Mouse (Mus musculus) small intestine, adult 2 months (tissue): ENCODE results near the gene Krt18. TPM values are rescaled to one million over a fixed set of nuclear protein-coding genes. Genes with fewer than 3 reads are reported as not detected.

Experiments used
- H3K27ac ChIP-seq: fragments of 200-500 bp; 2 replicates; pipeline ENCODE4 v1.5.1; 2012; ENCODE audit warnings: low read depth, low read length, control low read depth, inconsistent platforms; ENCODE audit not compliant: insufficient read depth
- H3K27me3 ChIP-seq: fragments of 200-500 bp; 2 replicates; pipeline ENCODE4 v1.6.1; 2012; ENCODE audit warnings: mild to moderate bottlenecking, moderate library complexity, low read length, inconsistent platforms; ENCODE audit not compliant: control insufficient read depth, insufficient read depth
- H3K36me3 ChIP-seq: fragments of 200-500 bp; 2 replicates; pipeline ENCODE4 v1.6.1; 2012; ENCODE audit warnings: mild to moderate bottlenecking, low read length, control low read depth, inconsistent platforms; ENCODE audit not compliant: control insufficient read depth, insufficient read depth
- H3K4me1 ChIP-seq: fragments of 200-500 bp; 2 replicates; pipeline ENCODE4 v1.6.1; 2012; ENCODE audit warnings: low read length, inconsistent platforms, mixed read lengths; ENCODE audit not compliant: control insufficient read depth, insufficient read depth, insufficient read length
- H3K4me3 ChIP-seq: fragments of 200-500 bp; 2 replicates; pipeline ENCODE4 v1.5.1; 2012; ENCODE audit warnings: low read depth, mild to moderate bottlenecking, control low read depth, inconsistent platforms, low read length, moderate library complexity
- CTCF ChIP-seq: fragments of 200-500 bp; IDR thresholded peaks from 2 replicates; pipeline ENCODE4 v1.5.1; 2012; ENCODE audit warnings: low read depth, mild to moderate bottlenecking, control low read depth, inconsistent platforms, low read length, moderate library complexity, mixed read lengths; ENCODE audit not compliant: insufficient replicate concordance, insufficient read length; ENCODE audit errors: extremely low read depth
- POLR2A ChIP-seq: fragments of 200-500 bp; IDR thresholded peaks from 2 replicates; pipeline ENCODE4 v1.6.1; 2012; ENCODE audit warnings: low read depth, mild to moderate bottlenecking, control low read depth, inconsistent platforms, low read length, moderate library complexity
- WGBS: fragments of 180-500 bp; shearing (Covaris S2); methylation state at CpG from one replicate; pipeline ENCODE4 v1.1.7; 2018; 5-methylcytosine and 5-hydroxymethylcytosine counted together
- polyA plus RNA-seq: library from polyadenylated mRNA; depleted of rRNA; stranded (reverse); fragments of >200 nt; gene quantifications from 2 replicates; pipeline ENCODE4 v1.2.3, GENCODE M21; 2012

Gene Krt18
- polyA plus RNA-seq, 1 experiment = 200 TPM

DNA sequence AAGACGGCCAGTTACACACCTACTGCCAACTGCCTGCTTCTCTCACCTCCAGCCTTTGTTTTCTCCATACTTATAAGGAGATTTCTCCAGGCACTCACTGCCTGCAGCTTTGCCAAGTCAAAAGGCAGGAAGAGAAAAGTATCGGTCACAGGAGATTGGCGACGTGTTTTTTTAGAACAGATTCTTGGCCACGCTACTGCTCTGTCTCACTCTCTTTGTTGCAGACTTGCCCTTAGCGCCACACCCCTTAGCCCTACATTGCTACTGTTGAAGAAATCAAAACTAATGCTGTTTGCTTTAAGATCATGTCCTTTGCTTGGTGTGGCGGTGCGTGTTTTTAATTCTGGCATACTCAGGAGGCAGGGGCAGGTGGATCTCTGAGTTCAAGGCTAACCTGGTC is 4.1 kb upstream of the Krt18 start:
- Histone ChIP-seq H3K4me3 (no peak overlapping the region), H3K27ac (no peak overlapping the region), H3K4me1 (peaks cover 14% of the 10 kb centered on the region; the same call in 1 of the 2 replicates), H3K27me3 (no peaks in the 10 kb centered on the region), H3K36me3 (no peaks in the 10 kb centered on the region)
- TF ChIP-seq POLR2A (no peak), CTCF (no peak)
- 22% methylated on average over 8 of the region's 8 CpGs for WGBS

DNA sequence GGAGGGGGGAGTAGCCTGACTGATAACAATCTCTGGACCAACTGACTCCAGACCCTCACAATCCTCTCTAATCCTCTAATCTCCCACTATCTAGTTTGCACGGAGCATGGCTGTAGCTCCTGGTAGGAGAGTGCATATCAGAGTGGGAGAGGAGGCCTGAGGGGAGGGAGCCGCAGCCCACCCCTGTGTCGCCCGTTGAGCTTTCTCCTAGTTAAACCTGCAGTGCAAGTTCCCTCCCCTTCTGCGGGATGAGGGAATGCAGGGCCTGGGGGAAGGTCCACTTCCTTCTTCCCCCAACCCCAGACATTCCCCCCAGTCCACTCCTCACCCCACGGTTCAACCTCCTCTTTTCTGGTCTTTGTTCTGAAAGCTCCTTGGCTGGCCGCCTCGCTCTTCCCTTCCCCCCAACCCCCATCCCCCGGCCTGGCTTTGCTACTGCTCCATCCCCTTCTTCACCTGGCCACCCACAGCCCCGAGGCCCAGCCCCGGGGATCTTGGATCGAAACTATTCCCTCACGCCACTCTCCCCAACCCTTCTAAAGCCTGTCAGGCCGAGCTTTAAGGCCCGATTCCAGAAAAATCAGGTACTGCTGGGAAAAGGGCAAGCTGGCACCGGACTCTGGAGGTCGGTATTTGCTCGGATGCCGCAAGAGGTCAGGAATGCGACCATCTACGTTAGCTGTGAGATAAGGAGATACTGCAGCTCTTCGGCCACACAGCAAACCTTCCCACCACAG is 2.7 kb upstream of the Krt18 start:
- H3K27me3 ChIP-seq = no peaks in the 10 kb centered on the region
- H3K27ac ChIP-seq = no peak overlapping the region
- 55% methylated on average over 22 of the region's 22 CpGs for WGBS
- TF ChIP-seq CTCF (no peak), POLR2A (no peak)
- peaks cover 3% of the 10 kb centered on the region for H3K36me3 ChIP-seq
- peaks cover 14% of the 10 kb centered on the region; the same call in 1 of the 2 replicates for H3K4me1 ChIP-seq
- H3K4me3 ChIP-seq = peak overlapping the region; percentile 24

DNA sequence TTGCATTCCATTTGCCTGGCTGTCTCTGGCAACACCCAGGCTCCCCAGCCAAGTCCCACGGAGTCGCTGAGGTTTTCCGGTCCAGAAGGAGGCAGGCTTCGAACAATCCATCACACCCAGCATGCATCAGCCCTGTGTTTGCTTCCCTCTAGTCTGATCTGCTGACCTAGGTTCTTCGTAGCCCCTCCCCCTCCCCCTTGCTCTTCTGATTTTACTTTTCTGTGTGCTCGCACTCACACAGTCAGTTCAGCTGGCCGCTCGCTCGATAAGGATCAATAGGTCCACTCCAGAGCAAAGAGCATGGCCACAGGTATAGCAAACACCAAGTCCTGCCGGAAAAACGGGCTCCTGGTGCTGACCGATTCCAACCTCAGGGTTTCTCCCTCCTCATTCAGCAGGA is 1.6 kb upstream of the Krt18 start:
- Histone ChIP-seq H3K27ac (no peak overlapping the region), H3K27me3 (no peaks in the 10 kb centered on the region), H3K4me3 (no peak overlapping the region), H3K36me3 (peaks cover 14% of the 10 kb centered on the region), H3K4me1 (peaks cover 14% of the 10 kb centered on the region; the same call in 1 of the 2 replicates)
- TF ChIP-seq POLR2A = no peak
- TF ChIP-seq CTCF = no peak
- 54% methylated on average over 12 of the region's 12 CpGs for WGBS

DNA sequence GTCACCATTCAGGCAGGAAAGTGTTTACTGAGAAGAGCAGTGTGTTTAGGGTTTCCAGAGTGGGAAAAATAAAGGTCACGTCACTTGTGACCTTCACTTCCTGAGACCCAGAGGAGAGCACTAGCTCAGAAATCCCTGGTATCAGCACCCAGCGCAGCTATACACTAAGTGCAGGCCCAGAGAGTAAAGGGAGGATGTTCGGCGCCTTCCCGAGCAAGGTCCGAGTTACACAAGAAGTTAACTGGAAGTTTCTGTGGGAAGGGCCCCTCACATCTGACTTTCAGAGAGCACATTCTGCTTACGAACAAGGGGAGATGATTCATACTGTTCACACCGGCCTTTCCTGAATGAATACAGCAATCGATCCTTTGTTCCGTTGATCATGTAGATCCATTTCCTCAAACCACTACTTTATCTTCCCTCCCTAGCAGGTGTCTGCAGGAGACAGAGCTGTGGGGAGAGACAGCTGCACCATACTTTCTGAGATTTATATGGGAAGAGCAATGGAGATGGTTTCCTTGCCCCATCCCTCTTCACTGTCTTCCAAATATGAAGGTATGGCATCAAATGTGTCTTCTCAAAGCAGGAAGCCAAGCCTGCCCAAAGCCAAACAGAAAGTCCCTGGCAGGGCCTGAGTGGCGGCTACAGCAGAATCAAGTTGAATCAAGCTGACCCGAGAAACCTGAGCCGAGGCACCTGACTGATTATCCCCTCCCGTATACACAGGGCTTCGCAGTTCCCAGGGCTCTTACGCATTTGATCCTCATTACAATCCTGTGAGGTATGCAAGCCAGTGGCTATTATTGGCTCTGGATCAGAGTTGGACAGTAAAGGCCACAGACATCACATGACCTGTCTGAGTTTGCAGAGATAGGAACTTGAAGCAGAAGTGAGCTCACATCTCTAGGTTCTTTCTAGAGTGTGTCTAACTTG is 6.4 kb downstream of the Krt18 start:
- Histone ChIP-seq H3K27ac (no peak overlapping the region), H3K4me1 (peaks cover 3% of the 10 kb centered on the region; the same call in 1 of the 2 replicates), H3K36me3 (peaks cover 19% of the 10 kb centered on the region), H3K4me3 (no peak overlapping the region), H3K27me3 (no peaks in the 10 kb centered on the region)
- WGBS = 30% methylated on average over 16 of the region's 16 CpGs
- no peak for TF ChIP-seq CTCF
- TF ChIP-seq POLR2A = no peak

DNA sequence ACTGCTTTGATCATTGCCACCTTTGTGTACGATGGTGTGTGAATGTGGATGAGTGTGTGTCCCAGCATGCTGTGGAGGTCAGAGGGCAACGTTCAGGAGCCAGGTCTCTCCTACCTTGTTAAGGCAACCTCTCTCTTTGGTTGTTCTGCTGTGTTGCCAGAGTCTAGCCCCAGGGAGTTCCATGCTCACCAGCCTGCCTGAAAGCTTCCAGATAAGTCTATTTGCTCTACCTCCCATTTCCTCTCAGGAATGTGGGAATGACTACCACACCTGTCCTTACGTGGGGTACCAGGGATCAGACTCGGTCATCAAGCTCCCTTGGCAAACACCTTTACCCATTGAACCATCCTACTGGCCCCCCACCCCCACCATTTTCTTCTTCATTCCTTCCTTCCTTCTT is 12.3 kb downstream of the Krt18 start:
- H3K36me3 ChIP-seq = no peaks in the 10 kb centered on the region
- WGBS = 29% methylated on average over 4 of the region's 4 CpGs

DNA sequence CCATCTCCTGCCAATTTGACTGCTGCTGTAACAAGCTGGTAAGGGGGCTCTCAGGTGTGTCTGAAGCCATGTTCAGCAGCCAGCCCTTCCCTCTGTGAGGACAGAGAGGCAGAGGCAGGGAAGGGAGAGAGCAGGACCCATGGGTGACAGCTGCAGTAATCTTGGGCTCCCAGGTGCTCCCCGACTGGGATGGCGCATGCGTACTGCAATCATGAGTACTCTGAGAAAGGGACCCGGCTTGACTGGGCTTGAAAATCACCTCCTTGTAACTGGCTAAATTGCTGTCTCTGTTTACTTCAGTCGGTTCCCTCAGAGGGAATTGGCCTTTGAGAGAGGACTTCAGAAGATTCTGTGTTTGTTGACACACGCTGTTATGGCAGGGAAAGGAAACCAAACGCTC is 14.0 kb downstream of the Krt18 start:
- Histone ChIP-seq H3K4me3 (no peak overlapping the region), H3K36me3 (no peaks in the 10 kb centered on the region), H3K4me1 (peaks cover 6% of the 10 kb centered on the region; the same call in 1 of the 2 replicates), H3K27me3 (no peaks in the 10 kb centered on the region), H3K27ac (0 out of 2 replicates have a peak overlapping the region, but pooled peaks have one; percentile 37)
- 15% methylated on average over 7 of the region's 7 CpGs for WGBS
- no peak for TF ChIP-seq POLR2A
- no peak for TF ChIP-seq CTCF

More for the DNA sequence above, 12.3 kb downstream of the Krt18 start:
- Histone ChIP-seq H3K4me3 (no peak overlapping the region), H3K4me1 (peaks cover 4% of the 10 kb centered on the region; the same call in 1 of the 2 replicates), H3K27me3 (no peaks in the 10 kb centered on the region), H3K27ac (no peak overlapping the region)
- TF ChIP-seq POLR2A (no peak), CTCF (no peak)

DNA sequence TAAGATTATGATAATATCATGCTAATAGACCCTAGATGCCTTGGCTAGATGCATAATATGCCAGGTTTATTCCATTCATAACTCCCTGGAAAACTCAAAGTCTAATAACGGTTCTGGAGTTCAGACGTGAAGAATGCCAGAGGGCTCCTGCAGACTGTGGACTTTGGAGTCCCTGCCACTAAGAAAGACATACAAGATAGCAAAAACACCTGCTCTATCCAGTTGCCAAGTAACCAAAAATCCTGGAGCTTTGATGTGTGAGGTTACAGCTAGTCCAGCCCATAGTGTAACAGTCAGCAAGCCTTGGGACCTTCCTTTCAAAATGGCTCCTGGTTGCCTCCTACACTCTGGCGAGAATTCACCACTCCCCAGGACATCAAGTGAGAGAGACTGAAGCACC is 16.8 kb downstream of the Krt18 start:
- peaks cover 6% of the 10 kb centered on the region; the same call in 1 of the 2 replicates for H3K4me1 ChIP-seq
- TF ChIP-seq CTCF (no peak), POLR2A (no peak)
- no peaks in the 10 kb centered on the region for H3K27me3 ChIP-seq
- H3K36me3 ChIP-seq = no peaks in the 10 kb centered on the region
- 28% methylated on average over 3 of the region's 3 CpGs for WGBS
- no peak overlapping the region for H3K4me3 ChIP-seq
- H3K27ac ChIP-seq = no peak overlapping the region
